Mouse (Mus musculus) hindbrain, embryonic 10.5 days (tissue): ENCODE measurements around the gene Tagln2. TPM values are rescaled to one million over a fixed set of nuclear protein-coding genes. Genes with fewer than 3 reads are reported as not detected.

Experiments used
- DNase-seq: peaks from one replicate; pipeline ENCODE4 v3.0.0-alpha.2; 2017; ENCODE audit warnings: low spot score
- H3K27ac ChIP-seq: fragments of 300-500 bp; sonication (generic); 2 replicates; pipeline ENCODE4 v1.5.1; 2016; ENCODE audit warnings: mild to moderate bottlenecking, moderate library complexity
- H3K27me3 ChIP-seq: fragments of 300-500 bp; sonication (generic); 2 replicates; pipeline ENCODE4 v1.6.1; 2016; ENCODE audit warnings: mild to moderate bottlenecking; ENCODE audit not compliant: poor library complexity, insufficient read depth, severe bottlenecking
- H3K36me3 ChIP-seq: fragments of 300-500 bp; sonication (generic); 2 replicates; pipeline ENCODE4 v1.6.1; 2016; ENCODE audit warnings: mild to moderate bottlenecking, moderate library complexity
- H3K4me1 ChIP-seq: fragments of 300-500 bp; sonication (generic); replicated peaks from 2 replicates; pipeline ENCODE4 v1.6.1; 2016; ENCODE audit warnings: mild to moderate bottlenecking
- H3K4me3 ChIP-seq: fragments of 300-500 bp; sonication (generic); 2 replicates; pipeline ENCODE4 v1.5.1; 2016; ENCODE audit warnings: mild to moderate bottlenecking, moderate library complexity
- H3K9me3 ChIP-seq: fragments of 300-500 bp; sonication (generic); 2 replicates; pipeline ENCODE4 v1.6.1; 2016; ENCODE audit warnings: mild to moderate bottlenecking, moderate library complexity
- WGBS: fragments of 180-500 bp; shearing (Covaris S2); methylation state at CpG from one replicate; pipeline ENCODE4 v1.1.7; 2016; 5-methylcytosine and 5-hydroxymethylcytosine counted together
- polyA plus RNA-seq: library from polyadenylated mRNA; unstranded; fragments of >200 nt; fragmentation: Nextera tagmentation; extraction: Ambion mirVana; gene quantifications from 2 replicates; pipeline ENCODE4 v1.2.1, GENCODE M21; 2016

The Tagln2 gene
- polyA plus RNA-seq, 1 experiment from 2014 or later: 73.3 TPM

GRCm38 (mm10) chr1:172484236-172484635, 15.6 kb upstream of the Tagln2 start:
- H3K9me3 ChIP-seq: no peaks in the 10 kb centered on the region
- 41% methylated on average over 11 of the region's 11 CpGs for WGBS
- H3K4me3 ChIP-seq: peak overlapping the region; percentile 81
- peaks cover 40% of the 10 kb centered on the region for H3K36me3 ChIP-seq
- DNase-seq: no peak
- peak overlapping the region; percentile 86 for H3K27ac ChIP-seq
- H3K27me3 ChIP-seq: peaks cover 17% of the 10 kb centered on the region
- H3K4me1 ChIP-seq: peaks cover 73% of the 10 kb centered on the region

GRCm38 (mm10) chr1:172484671-172485070, 15.2 kb upstream of the Tagln2 start:
- 51% methylated on average over 13 of the region's 13 CpGs for WGBS
- Histone ChIP-seq H3K27ac (peak overlapping the region; percentile 86), H3K4me3 (peak overlapping the region; percentile 81), H3K36me3 (peaks cover 44% of the 10 kb centered on the region), H3K27me3 (peaks cover 16% of the 10 kb centered on the region), H3K9me3 (no peaks in the 10 kb centered on the region), H3K4me1 (peaks cover 73% of the 10 kb centered on the region)
- no peak for DNase-seq

GRCm38 (mm10) chr1:172485821-172486220, 14.0 kb upstream of the Tagln2 start:
- Histone ChIP-seq H3K36me3 (peaks cover 50% of the 10 kb centered on the region), H3K27ac (peak overlapping the region; percentile 86), H3K9me3 (no peaks in the 10 kb centered on the region), H3K4me1 (peaks cover 80% of the 10 kb centered on the region), H3K27me3 (peaks cover 4% of the 10 kb centered on the region), H3K4me3 (peak overlapping the region; percentile 81)
- WGBS: 31% methylated on average over 6 of the region's 6 CpGs
- DNase-seq: no peak

- DNase-seq: peak; percentile 73
- H3K4me3 ChIP-seq: peak overlapping the region; percentile 81
- H3K36me3 ChIP-seq: peaks cover 54% of the 10 kb centered on the region
- H3K27ac ChIP-seq: peak overlapping the region; percentile 86
- peaks cover 76% of the 10 kb centered on the region for H3K4me1 ChIP-seq
- H3K27me3 ChIP-seq: peaks cover under 1% of the 10 kb centered on the region; the same call in 1 of the 2 replicates
- H3K9me3 ChIP-seq: no peaks in the 10 kb centered on the region
- 21% methylated on average over 4 of the region's 4 CpGs for WGBS
Observed at GRCm38 (mm10) chr1:172486236-172486635, 13.6 kb upstream of the Tagln2 start.

- H3K36me3 ChIP-seq: peaks cover 59% of the 10 kb centered on the region
- no peaks in the 10 kb centered on the region for H3K27me3 ChIP-seq
- WGBS: 57% methylated on average over 5 of the region's 5 CpGs
- H3K4me1 ChIP-seq: peaks cover 72% of the 10 kb centered on the region
- peak overlapping the region; percentile 86 for H3K27ac ChIP-seq
- no peak for DNase-seq
- H3K9me3 ChIP-seq: no peaks in the 10 kb centered on the region
- H3K4me3 ChIP-seq: peak overlapping the region; percentile 81
Observed at GRCm38 (mm10) chr1:172486651-172487050, 13.2 kb upstream of the Tagln2 start.

GRCm38 (mm10) chr1:172487859-172488258, 12.0 kb upstream of the Tagln2 start:
- no peak for DNase-seq
- peaks cover 71% of the 10 kb centered on the region for H3K36me3 ChIP-seq
- no peak overlapping the region for H3K27ac ChIP-seq
- 87% methylated on average over 4 of the region's 4 CpGs for WGBS
- no peaks in the 10 kb centered on the region for H3K9me3 ChIP-seq
- no peaks in the 10 kb centered on the region for H3K27me3 ChIP-seq
- H3K4me3 ChIP-seq: no peak overlapping the region
- H3K4me1 ChIP-seq: peaks cover 65% of the 10 kb centered on the region

GRCm38 (mm10) chr1:172488831-172489230, 11.0 kb upstream of the Tagln2 start:
- Histone ChIP-seq H3K4me1 (peaks cover 55% of the 10 kb centered on the region), H3K27me3 (no peaks in the 10 kb centered on the region), H3K27ac (no peak overlapping the region), H3K9me3 (no peaks in the 10 kb centered on the region), H3K36me3 (peaks cover 80% of the 10 kb centered on the region), H3K4me3 (no peak overlapping the region)
- no peak for DNase-seq
- 87% methylated on average over 7 of the region's 7 CpGs for WGBS

- Histone ChIP-seq H3K36me3 (peaks cover 83% of the 10 kb centered on the region), H3K27ac (peak overlapping the region; percentile 64), H3K27me3 (no peaks in the 10 kb centered on the region), H3K4me3 (peak overlapping the region; percentile 27), H3K4me1 (peaks cover 46% of the 10 kb centered on the region), H3K9me3 (no peaks in the 10 kb centered on the region)
- 61% methylated on average over 12 of the region's 12 CpGs for WGBS
- no peak for DNase-seq
Observed at GRCm38 (mm10) chr1:172489585-172490250, 10.1 kb upstream of the Tagln2 start.

- no peaks in the 10 kb centered on the region for H3K9me3 ChIP-seq
- peaks cover 83% of the 10 kb centered on the region for H3K36me3 ChIP-seq
- 10% methylated on average over 10 of the region's 10 CpGs for WGBS
- peak overlapping the region; percentile 27 for H3K4me3 ChIP-seq
- peaks cover 41% of the 10 kb centered on the region for H3K4me1 ChIP-seq
- no peaks in the 10 kb centered on the region for H3K27me3 ChIP-seq
- DNase-seq: peak; percentile 89
- peak overlapping the region; percentile 64 for H3K27ac ChIP-seq
Observed at GRCm38 (mm10) chr1:172490261-172490661, 9.6 kb upstream of the Tagln2 start.

- Histone ChIP-seq H3K4me3 (no peak overlapping the region), H3K27me3 (peaks cover 6% of the 10 kb centered on the region; the same call in 1 of the 2 replicates), H3K36me3 (peaks cover 94% of the 10 kb centered on the region), H3K9me3 (no peaks in the 10 kb centered on the region), H3K4me1 (peaks cover 23% of the 10 kb centered on the region), H3K27ac (no peak overlapping the region)
- WGBS: 92% methylated on average over 8 of the region's 8 CpGs
- DNase-seq: no peak
Observed at GRCm38 (mm10) chr1:172492047-172492446, 7.8 kb upstream of the Tagln2 start.

- Histone ChIP-seq H3K4me3 (no peak overlapping the region), H3K27ac (no peak overlapping the region)
- 76% methylated on average over 6 of the region's 6 CpGs for WGBS
Observed at GRCm38 (mm10) chr1:172493516-172493915, 6.3 kb upstream of the Tagln2 start.

GRCm38 (mm10) chr1:172496030-172496429, 3.8 kb upstream of the Tagln2 start:
- DNase-seq: no peak
- 84% methylated on average over 17 of the region's 17 CpGs for WGBS
- H3K4me1 ChIP-seq: peaks cover 21% of the 10 kb centered on the region
- peaks cover 79% of the 10 kb centered on the region for H3K36me3 ChIP-seq
- no peak overlapping the region for H3K4me3 ChIP-seq
- peaks cover 46% of the 10 kb centered on the region for H3K27me3 ChIP-seq
- H3K27ac ChIP-seq: no peak overlapping the region
- H3K9me3 ChIP-seq: no peaks in the 10 kb centered on the region

More at GRCm38 (mm10) chr1:172493516-172493915, 6.3 kb upstream of the Tagln2 start:
- peaks cover 13% of the 10 kb centered on the region for H3K4me1 ChIP-seq
- H3K36me3 ChIP-seq: peaks cover 94% of the 10 kb centered on the region
- peaks cover 21% of the 10 kb centered on the region for H3K27me3 ChIP-seq
- no peak for DNase-seq
- no peaks in the 10 kb centered on the region for H3K9me3 ChIP-seq

- Histone ChIP-seq H3K27me3 (peaks cover 60% of the 10 kb centered on the region), H3K4me3 (no peak overlapping the region), H3K4me1 (peaks cover 35% of the 10 kb centered on the region), H3K36me3 (peaks cover 65% of the 10 kb centered on the region), H3K27ac (no peak overlapping the region), H3K9me3 (no peaks in the 10 kb centered on the region)
- WGBS: 85% methylated on average over 10 of the region's 10 CpGs
- no peak for DNase-seq
Observed at GRCm38 (mm10) chr1:172497428-172497827, 2.4 kb upstream of the Tagln2 start.
